Mouse (Mus musculus) kidney, postnatal 14 days (tissue): ENCODE results near the gene Uba5.

Experiments
- DNase-seq: peaks from one replicate; pipeline ENCODE4 v3.0.0; 2022; ENCODE audit warnings: mixed read lengths

Uba5 gene

DNA sequence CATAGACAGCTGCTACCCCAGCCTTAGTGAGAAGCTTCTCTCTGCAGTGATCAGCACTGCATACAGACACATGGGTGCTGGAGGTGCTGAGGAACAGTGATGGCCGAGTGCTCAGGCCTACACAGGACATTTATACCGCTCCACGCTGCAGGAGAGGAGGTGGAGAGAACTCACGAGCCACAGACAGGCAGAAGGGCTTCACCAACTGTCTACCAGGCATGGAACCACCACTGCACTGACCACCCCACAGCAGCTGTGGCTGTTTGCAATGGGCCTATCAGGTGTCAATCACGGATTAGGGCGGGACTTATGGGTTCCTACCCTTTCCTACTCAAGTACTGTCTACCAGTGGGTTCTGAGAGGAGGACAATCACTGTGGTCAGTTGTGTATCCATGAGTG lies 11.9 kb downstream of the Uba5 start:
- no peak for DNase-seq

DNA sequence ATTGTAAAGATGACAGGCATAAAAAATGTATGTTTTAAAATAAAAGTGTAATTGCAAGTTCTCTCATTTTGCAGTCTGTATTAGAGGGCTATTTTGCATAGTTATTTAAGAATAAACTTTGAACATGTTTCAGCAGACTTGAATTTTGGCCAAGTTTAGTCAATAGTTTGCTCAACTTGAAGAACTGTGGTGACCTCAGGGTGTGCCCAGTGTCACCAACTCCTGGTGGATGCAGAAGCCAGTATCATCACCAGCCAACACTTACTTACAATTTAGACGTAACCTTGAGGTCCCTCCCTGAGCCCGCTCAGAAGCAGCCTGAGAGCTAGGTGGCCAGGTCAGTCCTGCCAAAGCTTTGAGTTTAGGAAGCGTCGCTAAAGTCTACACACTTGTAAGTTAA lies 19.3 kb downstream of the Uba5 start:
- peak; percentile 23 for DNase-seq

GRCm38 (mm10) chr9:104040362-104040761 lies 22.6 kb downstream of the Uba5 start, which contains the start of gene Gm28305:
Gene Gm28305, plus strand, starts transcription at chr9:104040662.
- DNase-seq = no peak

- no peak for DNase-seq
These were observed 23.2 kb downstream of the Uba5 start for GRCm38 (mm10) chr9:104039742-104040141.

DNA sequence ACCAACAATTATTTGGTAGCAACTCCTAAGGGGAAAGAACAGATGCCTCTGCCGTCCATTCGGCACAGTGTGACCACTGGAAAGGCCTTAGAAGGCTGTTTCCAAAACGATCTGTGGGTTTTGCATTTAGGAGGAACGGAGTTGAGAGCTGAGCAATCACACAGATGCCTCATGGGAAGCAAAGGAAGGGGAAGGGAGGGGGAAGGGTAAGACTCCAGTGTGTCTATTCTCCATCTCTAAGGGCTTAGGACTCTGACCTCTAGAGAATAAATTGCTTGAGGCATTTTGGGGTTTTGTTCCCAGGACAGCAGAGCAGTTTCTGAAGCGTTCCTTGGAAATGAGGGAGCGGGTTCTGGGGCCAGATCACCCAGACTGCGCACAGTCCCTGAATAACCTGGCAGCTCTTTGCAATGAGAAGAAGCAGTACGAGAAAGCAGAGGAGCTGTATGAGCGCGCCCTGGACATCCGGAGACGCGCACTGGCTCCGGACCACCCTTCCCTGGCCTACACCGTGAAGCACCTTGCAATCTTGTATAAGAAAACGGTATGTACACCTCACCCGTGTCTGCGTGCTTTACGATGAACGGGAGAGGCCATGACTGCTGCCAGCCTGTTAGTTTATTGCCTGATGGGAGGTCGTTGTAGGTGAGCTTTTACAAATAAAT lies 23.8 kb downstream of the Uba5 start:
- DNase-seq = no peak

DNA sequence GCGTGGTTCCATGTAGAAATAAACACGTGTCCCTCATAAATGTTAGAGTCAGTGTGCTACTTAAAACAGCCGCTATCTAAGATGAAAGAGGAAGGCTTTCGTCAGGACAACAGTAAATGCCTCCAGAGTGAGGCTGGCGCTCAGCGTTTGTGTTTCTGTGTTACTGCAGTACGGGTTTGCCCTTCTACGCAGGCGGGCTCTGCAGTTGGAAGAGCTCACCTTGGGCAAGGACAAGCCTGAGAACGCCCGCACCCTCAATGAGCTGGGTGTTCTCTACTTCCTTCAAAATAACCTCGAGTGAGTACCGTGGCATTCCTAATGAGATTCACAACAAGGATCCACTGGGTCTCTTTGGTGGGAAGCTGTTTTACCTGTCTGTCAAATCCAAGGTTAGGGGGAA lies 24.7 kb downstream of the Uba5 start:
- no peak for DNase-seq

- peak; percentile 79 for DNase-seq
These were observed 27.5 kb downstream of the Uba5 start for GRCm38 (mm10) chr9:104035261-104036015.

DNA sequence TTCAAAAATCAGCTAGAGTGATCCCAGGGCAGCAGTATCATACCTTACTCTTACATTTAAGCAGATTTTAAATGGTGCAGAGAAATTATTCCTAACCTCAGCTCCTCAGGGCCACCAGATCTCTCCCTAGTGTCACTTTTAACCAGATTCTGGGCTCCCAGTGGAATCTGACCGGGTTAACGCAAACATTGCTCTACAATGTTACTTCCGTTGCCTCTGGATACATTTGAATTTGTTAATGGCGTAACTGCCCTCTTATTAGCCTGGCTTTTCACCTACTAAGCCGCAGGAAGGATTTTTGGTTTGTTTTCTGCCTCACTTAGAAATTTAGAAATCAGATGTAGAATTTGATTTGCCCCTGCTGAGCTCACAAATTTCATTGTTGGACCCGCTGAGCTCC lies 28.2 kb downstream of the Uba5 start:
- no peak for DNase-seq

GRCm38 (mm10) chr9:104034231-104034630 lies 28.7 kb downstream of the Uba5 start:
- DNase-seq = no peak

- DNase-seq = no peak
These were observed 33.1 kb downstream of the Uba5 start for GRCm38 (mm10) chr9:104029861-104030260.

GRCm38 (mm10) chr9:104027186-104027585 lies 35.7 kb downstream of the Uba5 start:
- no peak for DNase-seq

DNA sequence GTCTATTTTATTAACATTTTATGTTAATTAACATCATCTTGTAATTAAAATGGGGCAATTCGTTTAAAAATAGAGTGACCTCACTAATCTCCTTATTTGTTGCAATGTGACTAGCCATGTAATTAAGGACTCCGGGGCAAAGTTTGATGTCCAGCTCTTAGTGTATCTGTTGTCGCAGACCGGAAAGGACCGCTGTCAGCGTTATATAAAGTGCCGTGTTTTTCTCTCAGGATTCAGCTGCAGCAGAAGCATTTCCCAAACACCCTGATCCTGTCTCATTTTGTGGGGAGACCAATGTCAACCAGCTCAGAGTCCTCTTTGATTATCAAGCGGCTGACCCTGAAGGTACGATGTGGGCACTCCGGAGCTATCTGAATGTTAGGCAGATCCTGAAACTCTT lies 41.9 kb downstream of the Uba5 start:
- DNase-seq = no peak

- no peak for DNase-seq
These were observed 48.4 kb downstream of the Uba5 start for GRCm38 (mm10) chr9:104014526-104014925.

GRCm38 (mm10) chr9:104002913-104003330 lies 60.0 kb downstream of the Uba5 start:
- DNase-seq = peak; percentile 81

DNA sequence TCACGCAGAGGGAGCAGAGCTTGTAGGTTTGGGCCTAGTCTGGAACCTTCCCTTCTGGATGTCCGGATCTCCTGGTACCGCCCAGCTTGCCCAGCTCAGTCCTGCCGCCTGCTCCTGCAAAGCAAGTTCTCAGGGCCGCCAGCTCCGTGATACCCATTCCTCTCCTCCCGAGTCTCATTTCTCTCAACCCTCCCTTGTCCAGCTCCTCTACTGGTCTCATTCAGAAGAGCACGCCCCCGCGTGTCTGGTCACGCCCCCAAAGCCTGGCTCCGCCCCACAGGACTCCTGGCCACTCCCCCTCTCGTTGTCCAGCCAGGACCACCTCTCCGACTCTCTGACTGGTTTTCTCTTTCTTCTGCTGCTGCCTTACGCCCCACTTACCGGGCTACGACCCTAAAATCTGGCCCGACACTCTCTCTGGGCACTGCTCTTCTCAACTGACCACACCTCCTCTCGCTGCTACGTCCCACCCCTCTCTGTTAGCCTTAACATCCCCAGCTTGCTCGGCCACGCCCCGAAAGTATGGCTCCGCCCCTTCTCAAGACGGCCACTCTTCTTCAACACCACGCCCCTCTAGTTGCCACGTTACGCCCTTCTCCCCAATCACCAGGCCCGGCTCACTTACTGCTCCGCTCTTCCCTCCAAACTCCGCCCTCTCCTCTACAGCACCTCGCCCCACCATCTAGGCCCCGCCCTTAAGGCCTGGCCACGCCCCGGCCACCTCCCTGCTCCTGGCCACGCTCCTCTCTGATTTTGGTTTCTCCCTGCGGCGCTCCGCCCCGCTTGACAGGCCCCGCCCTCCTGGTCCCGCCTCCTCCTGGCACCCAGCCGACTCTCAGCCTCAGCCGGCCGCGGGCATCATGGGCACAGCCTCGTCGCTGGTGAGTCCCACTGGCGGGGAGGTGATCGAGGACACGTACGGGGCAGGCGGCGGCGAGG lies 60.7 kb downstream of the Uba5 start, which contains the start of gene Nphp3:
Gene Nphp3 (plus strand): TSS at position 624 of the 939 bp plus-strand sequence.
- peak; percentile 100 for DNase-seq

DNA sequence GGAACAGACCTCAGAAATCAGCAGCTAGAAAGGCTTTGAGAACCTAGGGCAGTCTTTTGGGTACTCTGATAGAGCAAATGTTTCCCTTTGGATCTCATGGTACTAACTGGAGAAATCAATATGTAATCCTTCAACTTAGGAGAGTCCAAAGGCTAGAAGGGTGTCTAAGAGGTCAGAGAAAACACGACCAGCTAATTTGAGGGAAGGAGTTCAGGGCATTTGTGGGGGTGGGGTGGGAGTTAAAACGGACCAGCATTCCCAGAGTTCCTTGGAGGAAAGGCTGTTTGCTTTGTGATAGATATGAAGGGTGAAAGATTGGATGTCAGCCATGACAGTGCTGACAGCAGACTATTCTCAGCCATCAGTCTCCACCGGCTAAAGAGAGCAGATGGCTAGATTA lies 62.3 kb downstream of the Uba5 start:
- DNase-seq = peak; percentile 48
